Mouse (Mus musculus) forebrain, postnatal 0 days (tissue): Measurements from ENCODE around the gene Elmo1. TPM values are rescaled to one million over a fixed set of nuclear protein-coding genes. Genes with fewer than 3 reads are reported as not detected.

ENCODE experiments used
- ATAC-seq: fragments of 200-750 bp; cut with Nextera tagmentation; 2 replicates; pipeline ENCODE4 v1.8.0; 2017; ENCODE audit warnings: mild to moderate bottlenecking, moderate library complexity
- DNase-seq: peaks from one replicate; pipeline ENCODE4 v3.0.0-alpha.2; 2015
- H3K27ac ChIP-seq: fragments of 300-500 bp; sonication (generic); 2 replicates; pipeline ENCODE4 v1.5.1; 2014; ENCODE audit warnings: low read depth, mild to moderate bottlenecking, antibody characterized with exemption, low read length, moderate library complexity, mixed read lengths
- H3K27me3 ChIP-seq: fragments of 300-500 bp; sonication (generic); 2 replicates; pipeline ENCODE4 v1.6.1; 2014; ENCODE audit warnings: mild to moderate bottlenecking, low read length, mixed read lengths; ENCODE audit not compliant: insufficient read depth
- H3K36me3 ChIP-seq: fragments of 300-500 bp; sonication (generic); 2 replicates; pipeline ENCODE4 v1.6.1; 2014; ENCODE audit warnings: mild to moderate bottlenecking, moderate library complexity; ENCODE audit not compliant: insufficient read depth
- H3K4me1 ChIP-seq: fragments of 300-500 bp; sonication (generic); 2 replicates; pipeline ENCODE4 v1.6.1; 2014; ENCODE audit warnings: antibody characterized with exemption; ENCODE audit not compliant: insufficient read depth
- H3K4me2 ChIP-seq: fragments of 300-500 bp; sonication (generic); 2 replicates; pipeline ENCODE4 v1.6.1; 2014; ENCODE audit warnings: low read depth, mild to moderate bottlenecking, moderate library complexity
- H3K4me3 ChIP-seq: fragments of 300-500 bp; sonication (generic); 2 replicates; pipeline ENCODE4 v1.5.1; 2014; ENCODE audit warnings: low read depth, low read length, mixed read lengths
- H3K9ac ChIP-seq: fragments of 300-500 bp; sonication (generic); 2 replicates; pipeline ENCODE4 v1.6.1; 2014; ENCODE audit warnings: mild to moderate bottlenecking
- H3K9me3 ChIP-seq: fragments of 300-500 bp; sonication (generic); 2 replicates; pipeline ENCODE4 v1.6.1; 2016; ENCODE audit warnings: low read length
- CTCF ChIP-seq: sonication (generic); IDR thresholded peaks from 2 replicates; pipeline ENCODE4 v1.5.1; 2016; ENCODE audit warnings: antibody characterized with exemption, control low read depth, low read depth
- WGBS: fragments of 180-500 bp; shearing (Covaris S2); extraction: QIAGEN DNeasy Blood & Tissue Kit; methylation state at CpG from one replicate; pipeline ENCODE4 v1.1.7; 2014; 5-methylcytosine and 5-hydroxymethylcytosine counted together
- polyA plus RNA-seq: library from polyadenylated mRNA; unstranded; fragments of >200 nt; fragmentation: Nextera tagmentation; extraction: Ambion mirVana; gene quantifications from 2 replicates; pipeline ENCODE4 v1.2.1, GENCODE M21; 2015
- total RNA-seq: library from RNA; depleted of rRNA; stranded (reverse); fragments of >200 nt; gene quantifications from 2 replicates; pipeline ENCODE4 v1.2.3, GENCODE M21; 2014

Gene Elmo1
- total and polyA plus RNA-seq, 2 experiments from 2014 or later: 30.9 to 33.5 TPM

DNA sequence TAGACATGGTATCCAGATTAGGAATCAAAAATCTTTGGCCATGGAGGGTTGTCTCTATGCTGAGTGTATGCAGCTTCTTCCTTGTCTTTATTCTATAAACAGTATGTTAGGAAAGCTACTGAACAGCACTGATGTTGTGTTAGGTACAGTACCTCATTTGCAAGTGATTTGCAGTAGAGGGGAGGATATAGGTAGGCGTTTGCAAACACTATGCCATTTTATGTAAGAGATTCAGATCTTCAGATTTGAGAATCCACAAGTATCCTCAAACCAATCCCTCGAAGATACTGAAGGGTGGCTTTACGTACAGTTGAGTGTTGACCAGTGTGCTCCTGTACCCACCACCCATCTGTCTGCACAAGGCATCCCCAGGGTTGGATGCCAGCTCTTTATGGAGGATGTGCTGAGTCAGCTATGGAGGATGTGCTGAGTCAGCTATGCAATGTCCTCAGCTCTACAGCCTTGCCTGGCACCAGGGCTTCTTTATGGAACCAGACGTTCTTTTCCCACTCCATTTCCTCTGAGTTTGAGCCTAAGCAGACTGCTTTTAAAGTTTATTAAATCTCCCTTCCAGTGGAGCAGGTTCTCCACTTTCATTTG is 465.6 kb downstream of the Elmo1 start:
- DNase-seq (no peak), ATAC-seq (no peak)
- H3K4me3 ChIP-seq: no peak overlapping the region
- H3K4me2 ChIP-seq: no peak overlapping the region
- 88% methylated on average over 4 of the region's 4 CpGs for WGBS
- H3K9ac ChIP-seq: no peak overlapping the region
- H3K4me1 ChIP-seq: no peaks in the 10 kb centered on the region
- no peak for TF ChIP-seq CTCF
- no peaks in the 10 kb centered on the region for H3K36me3 ChIP-seq
- no peaks in the 10 kb centered on the region for H3K9me3 ChIP-seq
- H3K27ac ChIP-seq: no peak overlapping the region
- H3K27me3 ChIP-seq: no peaks in the 10 kb centered on the region

DNA sequence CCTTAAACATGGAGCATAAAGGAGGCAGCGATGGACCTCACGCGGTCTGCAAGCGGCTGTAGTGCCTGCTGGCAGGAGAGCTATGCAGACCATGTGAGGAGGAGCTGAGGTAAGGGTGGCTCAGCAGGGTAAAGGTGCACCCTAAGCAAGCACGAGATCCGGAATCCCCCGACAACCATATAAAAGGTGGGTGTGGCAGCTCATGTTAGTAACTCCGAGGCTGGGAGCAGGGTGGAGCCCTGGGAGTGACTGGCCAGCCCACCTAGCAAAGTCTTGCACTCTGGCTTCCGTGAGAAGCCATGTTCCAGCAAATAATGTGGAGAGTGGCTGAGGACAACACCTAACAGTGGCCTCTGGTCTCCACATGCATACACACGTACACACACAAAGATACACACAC is 466.3 kb downstream of the Elmo1 start:
- ATAC-seq: no peak
- Histone ChIP-seq H3K9me3 (no peaks in the 10 kb centered on the region), H3K4me2 (no peak overlapping the region), H3K36me3 (no peaks in the 10 kb centered on the region), H3K4me3 (no peak overlapping the region), H3K4me1 (no peaks in the 10 kb centered on the region), H3K27ac (no peak overlapping the region), H3K9ac (no peak overlapping the region), H3K27me3 (no peaks in the 10 kb centered on the region)
- 77% methylated on average over 10 of the region's 10 CpGs for WGBS
- no peak for TF ChIP-seq CTCF
- DNase-seq: no peak

DNA sequence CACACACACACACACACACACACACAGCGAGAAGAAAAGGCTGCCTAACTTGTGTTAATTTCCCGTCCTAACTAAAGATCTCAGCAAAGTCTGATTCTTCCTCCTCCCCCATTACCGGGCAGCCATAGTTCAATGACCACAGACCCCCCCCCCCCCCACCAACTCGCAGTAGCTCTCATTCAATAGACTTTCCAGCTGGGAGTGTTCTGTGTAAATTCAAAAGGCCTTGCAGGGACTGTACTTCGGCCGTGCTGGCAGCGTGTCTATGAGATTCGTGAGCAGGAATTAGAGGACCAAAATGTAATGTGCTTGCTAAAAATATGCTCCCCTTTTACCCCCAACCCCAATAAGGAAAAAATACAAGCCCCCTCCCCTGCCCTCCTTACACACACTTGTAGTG is 466.8 kb downstream of the Elmo1 start:
- no peak for ATAC-seq
- no peak overlapping the region for H3K9ac ChIP-seq
- no peaks in the 10 kb centered on the region for H3K36me3 ChIP-seq
- H3K4me3 ChIP-seq: no peak overlapping the region
- H3K27me3 ChIP-seq: no peaks in the 10 kb centered on the region
- H3K27ac ChIP-seq: no peak overlapping the region
- H3K4me2 ChIP-seq: no peak overlapping the region
- H3K4me1 ChIP-seq: no peaks in the 10 kb centered on the region
- H3K9me3 ChIP-seq: no peaks in the 10 kb centered on the region
- TF ChIP-seq CTCF: no peak
- no peak for DNase-seq
- 29% methylated on average over 8 of the region's 8 CpGs for WGBS

DNA sequence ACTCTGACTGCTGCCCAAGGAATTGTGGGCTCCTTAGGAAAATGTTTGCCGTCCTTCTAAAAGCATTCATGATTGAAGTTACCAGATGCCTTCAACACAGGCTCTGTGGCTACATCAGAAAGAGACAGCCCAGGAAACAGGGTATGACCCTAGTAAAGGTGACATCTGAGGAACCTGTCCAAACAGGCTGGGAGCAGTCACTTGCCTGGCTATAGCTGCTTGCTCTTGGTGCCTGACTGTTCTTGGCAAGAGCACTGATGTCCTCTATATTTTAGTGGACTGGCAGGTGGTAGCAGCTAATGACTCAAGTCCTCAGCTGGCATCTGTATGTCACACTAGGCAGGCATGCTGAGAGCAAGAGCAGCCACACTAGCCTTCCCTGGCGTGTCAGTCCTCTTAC is 468.0 kb downstream of the Elmo1 start:
- Histone ChIP-seq H3K9ac (no peak overlapping the region), H3K9me3 (no peaks in the 10 kb centered on the region), H3K4me3 (no peak overlapping the region), H3K4me1 (no peaks in the 10 kb centered on the region), H3K4me2 (no peak overlapping the region), H3K27ac (no peak overlapping the region), H3K36me3 (no peaks in the 10 kb centered on the region), H3K27me3 (no peaks in the 10 kb centered on the region)
- 88% methylated on average over 2 of the region's 2 CpGs for WGBS
- TF ChIP-seq CTCF: no peak
- DNase-seq (no peak), ATAC-seq (no peak)

DNA sequence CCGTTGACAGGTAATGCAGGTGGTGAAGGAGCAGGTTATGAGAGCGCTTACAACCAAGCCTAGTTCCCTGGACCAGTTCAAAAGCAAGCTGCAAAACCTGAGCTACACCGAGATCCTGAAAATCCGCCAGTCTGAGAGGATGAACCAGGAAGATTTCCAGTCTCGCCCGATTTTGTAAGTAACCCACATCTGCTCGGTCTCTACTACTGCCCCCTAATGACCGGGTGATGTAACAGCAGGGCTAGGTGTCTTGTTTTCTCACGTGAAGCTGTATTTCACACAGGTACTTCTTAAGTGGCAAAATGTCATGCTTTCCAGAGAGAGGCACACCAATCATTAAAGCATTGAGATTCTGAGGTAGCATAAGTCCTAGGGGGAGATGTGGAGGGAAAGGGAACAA is 474.0 kb downstream of the Elmo1 start:
- DNase-seq (no peak), ATAC-seq (no peak)
- Histone ChIP-seq H3K4me3 (no peak overlapping the region), H3K9me3 (no peaks in the 10 kb centered on the region), H3K36me3 (0 out of 2 replicates have a peak, but pooled peaks cover 3% of the 10 kb centered on the region), H3K27me3 (no peaks in the 10 kb centered on the region), H3K4me1 (no peaks in the 10 kb centered on the region), H3K27ac (no peak overlapping the region), H3K9ac (no peak overlapping the region), H3K4me2 (no peak overlapping the region)
- WGBS: 90% methylated on average over 9 of the region's 9 CpGs
- TF ChIP-seq CTCF: peak; percentile 26; the same call in 1 of the 2 replicates

DNA sequence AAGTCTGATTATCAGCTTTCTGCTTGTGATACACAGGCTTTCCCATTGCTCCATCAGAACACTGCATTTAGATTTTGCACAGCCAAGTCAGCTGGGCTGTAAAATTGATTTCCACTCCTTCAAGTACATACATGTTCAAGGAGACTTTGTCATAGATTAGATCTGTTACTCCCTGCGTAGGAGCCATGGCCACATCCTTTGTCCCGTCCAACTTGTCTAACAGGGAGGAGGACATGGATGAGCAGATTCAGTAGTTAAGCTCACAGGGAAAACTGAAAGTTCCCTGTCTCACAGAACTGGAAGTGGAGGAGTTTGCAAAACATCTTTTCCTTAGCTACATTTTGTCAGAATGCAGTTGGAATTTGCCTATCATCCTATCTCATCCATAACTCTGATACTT is 484.8 kb downstream of the Elmo1 start:
- ATAC-seq (no peak), DNase-seq (no peak)
- 90% methylated on average over 2 of the region's 2 CpGs for WGBS
- Histone ChIP-seq H3K9me3 (no peaks in the 10 kb centered on the region), H3K27ac (no peak overlapping the region), H3K4me3 (no peak overlapping the region), H3K4me2 (no peak overlapping the region), H3K27me3 (no peaks in the 10 kb centered on the region), H3K9ac (no peak overlapping the region), H3K4me1 (no peaks in the 10 kb centered on the region), H3K36me3 (peaks cover 31% of the 10 kb centered on the region)
- TF ChIP-seq CTCF: no peak

DNA sequence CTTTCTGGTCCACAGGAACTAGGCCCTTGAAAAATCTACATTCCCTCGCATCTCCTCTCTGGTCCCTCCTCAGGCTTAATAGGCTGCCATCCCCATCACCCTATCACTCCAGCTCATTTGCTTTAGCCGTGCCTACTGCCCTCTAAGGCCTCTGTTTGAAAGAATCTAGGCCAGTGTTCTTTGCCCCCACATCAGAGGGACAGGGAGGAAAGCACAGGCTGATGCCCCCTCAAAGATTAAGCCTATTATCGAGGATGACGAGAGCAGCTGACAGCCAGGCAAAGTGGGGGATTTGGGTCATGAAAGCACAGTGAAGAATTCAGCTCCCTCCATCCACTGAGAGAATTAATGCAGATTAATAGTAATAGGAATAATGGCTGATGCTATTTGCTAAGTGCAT is 495.5 kb downstream of the Elmo1 start:
- ATAC-seq: no peak
- DNase-seq: no peak
- H3K27ac ChIP-seq: no peak overlapping the region
- no peak overlapping the region for H3K4me3 ChIP-seq
- WGBS: 42% methylated on average over 4 of the region's 4 CpGs
- no peak overlapping the region for H3K9ac ChIP-seq
- no peaks in the 10 kb centered on the region for H3K9me3 ChIP-seq
- H3K4me1 ChIP-seq: no peaks in the 10 kb centered on the region
- TF ChIP-seq CTCF: no peak
- no peaks in the 10 kb centered on the region for H3K27me3 ChIP-seq
- H3K36me3 ChIP-seq: peaks cover 20% of the 10 kb centered on the region
- no peak overlapping the region for H3K4me2 ChIP-seq

DNA sequence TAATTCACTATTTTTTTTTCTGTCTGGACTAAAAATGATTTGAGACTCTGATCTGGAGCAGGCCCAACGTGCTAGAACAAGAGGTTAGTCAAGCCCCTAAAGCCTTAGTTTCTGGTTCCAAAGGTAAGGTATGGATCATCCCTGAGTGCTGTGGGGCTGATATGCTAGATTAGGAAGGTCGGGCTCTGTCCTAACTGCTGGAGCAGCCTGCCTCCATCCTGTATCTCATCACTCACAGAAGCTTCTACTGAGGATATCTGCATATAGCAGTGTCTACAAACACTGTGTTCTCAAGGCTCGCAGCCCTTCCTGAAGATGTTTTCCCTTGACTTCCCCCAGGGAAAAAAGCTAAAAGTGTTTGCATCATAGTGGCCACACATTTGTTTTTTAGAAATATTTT is 496.1 kb downstream of the Elmo1 start:
- DNase-seq (no peak), ATAC-seq (no peak)
- H3K27me3 ChIP-seq: no peaks in the 10 kb centered on the region
- H3K9ac ChIP-seq: no peak overlapping the region
- H3K4me1 ChIP-seq: no peaks in the 10 kb centered on the region
- H3K36me3 ChIP-seq: peaks cover 24% of the 10 kb centered on the region
- no peak for TF ChIP-seq CTCF
- H3K4me2 ChIP-seq: no peak overlapping the region
- WGBS: 78% methylated on average over 3 of the region's 3 CpGs
- H3K9me3 ChIP-seq: no peaks in the 10 kb centered on the region
- H3K4me3 ChIP-seq: no peak overlapping the region
- no peak overlapping the region for H3K27ac ChIP-seq
